Mouse (Mus musculus) CH12.LX (cell line): ENCODE data around the gene Cacnb3.

ENCODE experiments used
- CTCF ChIP-seq, 2 experiments: IDR thresholded peaks in 1 of 2; conservative IDR thresholded peaks in 1 of 2; 2 replicates each; pipeline ENCODE4 v1.5.1; 2011 to 2012; ENCODE audit warnings: low read depth in 2 of 2, low read length in 2 of 2, improper control_type of control experiment in 1 of 2, inconsistent platforms in 1 of 2, mild to moderate bottlenecking in 1 of 2, moderate library complexity in 1 of 2
- EP300 ChIP-seq: IDR thresholded peaks from 2 replicates; pipeline ENCODE4 v1.6.1; 2011; ENCODE audit warnings: low read length, improper control_type of control experiment
- GABPA ChIP-seq: IDR thresholded peaks from 2 replicates; pipeline ENCODE4 v1.6.1; 2012; ENCODE audit warnings: low read depth, low read length, improper control_type of control experiment, inconsistent platforms; ENCODE audit not compliant: insufficient replicate concordance
- KAT2A ChIP-seq: IDR thresholded peaks from 2 replicates; pipeline ENCODE4 v1.6.1; 2012; ENCODE audit warnings: low read length, improper control_type of control experiment, inconsistent platforms; ENCODE audit not compliant: insufficient replicate concordance
- NELFE ChIP-seq: IDR thresholded peaks from 2 replicates; pipeline ENCODE4 v1.6.1; 2011; ENCODE audit warnings: low read depth, low read length, improper control_type of control experiment
- POLR2A ChIP-seq: IDR thresholded peaks from 2 replicates; pipeline ENCODE4 v1.6.1; 2011; ENCODE audit warnings: low read depth, mild to moderate bottlenecking, improper control_type of control experiment, low read length
- POLR2AphosphoS2 ChIP-seq: IDR thresholded peaks from 2 replicates; pipeline ENCODE4 v1.6.1; 2011; ENCODE audit warnings: low read depth, low read length, improper control_type of control experiment
- USF1 ChIP-seq: IDR thresholded peaks from 2 replicates; pipeline ENCODE4 v1.6.1; 2014; ENCODE audit warnings: low read depth, mild to moderate bottlenecking, inconsistent platforms, low read length, improper control_type of control experiment

DNA sequence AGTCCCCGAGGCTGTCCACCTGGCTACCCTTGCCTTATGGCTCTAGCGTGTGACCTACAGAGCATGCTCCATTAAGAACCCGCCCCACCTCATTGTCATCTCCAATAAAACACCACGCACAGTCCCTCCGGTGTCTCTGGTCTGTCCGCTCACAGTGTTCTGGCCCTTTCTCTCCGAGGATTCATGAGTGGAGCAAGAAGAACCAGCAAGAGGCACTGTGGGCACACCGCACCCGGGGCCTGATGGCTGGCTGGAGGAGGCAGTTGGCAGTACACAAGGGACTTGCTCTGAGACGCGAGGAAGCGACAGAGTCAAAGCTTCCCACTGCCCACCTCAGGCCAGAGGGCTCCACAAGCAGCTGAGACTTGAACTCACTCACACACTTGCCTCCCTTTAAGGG, 13.8 kb downstream of the Cacnb3 start:
- TF ChIP-seq POLR2AphosphoS2: no peak; the same call in 1 of the 2 replicates
- TF ChIP-seq EP300: no peak
- no peak for TF ChIP-seq CTCF (conservative IDR thresholded peaks at IDR 0.05 in 1 of 2, IDR thresholded peaks at IDR 0.05 in 1 of 2; ENCODE audit: low read depth in 2 of 2, low read length in 2 of 2)
- no peak for TF ChIP-seq NELFE
- TF ChIP-seq USF1: no peak
- no peak for TF ChIP-seq KAT2A
- TF ChIP-seq GABPA: no peak
- no peak; the same call in 1 of the 2 replicates for TF ChIP-seq POLR2A
